Mouse (Mus musculus) v-Abl transformed pro-B cells (cell line): Measurements from ENCODE around the gene Gpm6b.

Experiments
- in situ Hi-C, 2 experiments: fragments of 400-800 bp; cut with MboI; formaldehyde crosslinking; loops; one replicate each; pipeline ENCODE4 v1.15.1; 2025; ENCODE audit not compliant: unreplicated experiment in 2 of 2

The Gpm6b gene

DNA sequence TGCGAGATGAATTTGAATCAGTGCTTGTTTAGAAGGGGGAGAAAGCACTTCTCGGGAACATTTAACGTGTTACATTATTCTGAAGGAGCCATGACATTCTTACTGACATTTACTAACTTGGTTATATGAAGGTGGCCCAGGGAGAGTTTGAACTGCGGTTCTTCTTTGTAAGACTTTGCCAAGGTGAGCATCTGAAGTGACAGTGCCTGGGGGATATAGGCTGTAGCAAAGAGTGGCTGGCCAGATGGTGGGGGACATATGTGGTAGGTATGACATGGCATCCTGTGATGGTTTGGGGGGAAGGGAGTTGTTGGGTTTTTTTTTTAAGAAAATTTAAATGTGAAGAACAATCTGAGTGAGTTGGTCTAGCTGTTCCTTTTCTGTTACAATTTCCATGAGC lies 109.9 kb downstream of the Gpm6b start:
- in situ Hi-C loops = no loop called here

- in situ Hi-C loops = loop anchor here (5.0 to 25.0 kb wide), 7 partner anchors 44 to 1814 kb away; partner anchors contain the start of gene Gemin8 (in 1 of the 2)
Observed at GRCm38 (mm10) chrX:166351790-166352189, 113.1 kb downstream of the Gpm6b start.

DNA sequence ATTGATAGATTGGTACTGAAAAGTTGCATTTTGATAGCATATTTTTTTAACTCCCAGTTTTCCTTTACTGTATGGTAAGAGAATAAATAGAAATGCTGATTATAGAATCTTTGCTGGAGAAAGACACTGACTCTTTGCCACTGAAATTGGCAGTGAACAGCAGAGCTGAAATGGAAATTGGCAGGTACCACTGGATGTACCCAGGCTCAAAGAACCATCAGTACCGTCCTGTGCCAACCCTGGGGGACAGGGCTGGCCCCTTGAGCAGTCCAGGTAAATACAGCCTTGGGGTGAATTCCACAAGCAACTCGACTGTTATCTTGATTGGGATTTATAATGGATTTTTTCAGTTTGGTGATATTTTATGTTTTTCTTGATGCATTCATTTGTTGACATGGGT lies 114.7 kb downstream of the Gpm6b start:
- in situ Hi-C loops = loop anchor here (5.0 to 25.0 kb wide), 7 partner anchors 46 to 1816 kb away; partner anchors contain the start of gene Gemin8 (in 1 of the 2)

GRCm38 (mm10) chrX:166354913-166355312 lies 116.2 kb downstream of the Gpm6b start:
- in situ Hi-C loops = loop anchor here (5.0 to 25.0 kb wide), 7 partner anchors 48 to 1818 kb away; partner anchors contain the start of gene Gemin8 (in 1 of the 2)

GRCm38 (mm10) chrX:166356276-166356675 lies 117.6 kb downstream of the Gpm6b start:
- in situ Hi-C loops = loop anchor here (10.0 to 25.0 kb wide), 3 partner anchors 299 to 1819 kb away; no protein-coding TSS in a partner anchor

DNA sequence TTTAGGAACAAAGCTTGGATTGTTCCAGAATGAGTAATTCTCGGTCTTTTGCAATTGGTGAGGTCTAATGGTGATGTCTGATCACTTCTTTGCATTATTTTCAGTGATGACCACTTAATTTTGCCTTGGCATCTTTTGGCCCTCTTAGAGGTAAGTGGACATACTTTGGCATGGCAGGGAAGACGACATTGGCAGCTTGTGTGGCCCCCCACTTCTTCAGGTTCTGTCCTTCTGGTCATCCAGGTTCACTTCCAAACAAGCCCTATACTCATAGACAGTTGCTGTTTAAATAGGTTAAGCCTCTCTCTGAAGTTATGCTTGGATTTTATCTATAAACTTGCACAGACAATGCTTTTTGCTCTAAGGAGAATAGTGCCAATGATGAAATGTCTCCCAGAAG lies 120.2 kb downstream of the Gpm6b start:
- in situ Hi-C loops = loop anchor here (10.0 to 25.0 kb wide), 3 partner anchors 296 to 1822 kb away; no protein-coding TSS in a partner anchor

DNA sequence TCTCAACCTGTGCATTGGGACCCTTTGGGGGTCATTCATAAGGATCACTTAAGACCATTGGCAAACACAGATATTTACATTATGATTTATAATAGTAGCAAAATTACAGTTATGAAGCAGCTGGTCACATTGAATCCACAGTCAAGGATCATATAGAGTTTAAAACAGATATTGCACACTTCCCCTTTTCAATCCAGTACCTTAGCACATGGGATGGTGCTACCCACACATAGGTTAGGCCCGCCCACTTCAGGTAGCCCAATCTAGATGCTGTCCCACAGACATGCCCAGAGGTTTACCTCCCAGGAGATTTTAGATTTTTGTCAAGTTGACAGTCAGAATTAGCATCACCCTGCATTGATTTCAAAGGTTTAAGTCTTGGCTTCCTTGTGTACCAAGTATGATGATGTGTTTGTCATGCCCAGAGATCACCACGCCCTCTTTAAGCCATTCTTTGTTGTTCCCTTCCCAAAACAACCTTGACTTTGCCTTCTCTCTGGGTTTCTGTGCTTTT lies 121.3 kb downstream of the Gpm6b start:
- in situ Hi-C loops = loop anchor here (10.0 to 25.0 kb wide), 3 partner anchors 295 to 1823 kb away; no protein-coding TSS in a partner anchor

GRCm38 (mm10) chrX:166360455-166360854 lies 121.7 kb downstream of the Gpm6b start:
- in situ Hi-C loops = loop anchor here (25.0 kb wide), 2 partner anchors 877 to 1823 kb away; no protein-coding TSS in a partner anchor

DNA sequence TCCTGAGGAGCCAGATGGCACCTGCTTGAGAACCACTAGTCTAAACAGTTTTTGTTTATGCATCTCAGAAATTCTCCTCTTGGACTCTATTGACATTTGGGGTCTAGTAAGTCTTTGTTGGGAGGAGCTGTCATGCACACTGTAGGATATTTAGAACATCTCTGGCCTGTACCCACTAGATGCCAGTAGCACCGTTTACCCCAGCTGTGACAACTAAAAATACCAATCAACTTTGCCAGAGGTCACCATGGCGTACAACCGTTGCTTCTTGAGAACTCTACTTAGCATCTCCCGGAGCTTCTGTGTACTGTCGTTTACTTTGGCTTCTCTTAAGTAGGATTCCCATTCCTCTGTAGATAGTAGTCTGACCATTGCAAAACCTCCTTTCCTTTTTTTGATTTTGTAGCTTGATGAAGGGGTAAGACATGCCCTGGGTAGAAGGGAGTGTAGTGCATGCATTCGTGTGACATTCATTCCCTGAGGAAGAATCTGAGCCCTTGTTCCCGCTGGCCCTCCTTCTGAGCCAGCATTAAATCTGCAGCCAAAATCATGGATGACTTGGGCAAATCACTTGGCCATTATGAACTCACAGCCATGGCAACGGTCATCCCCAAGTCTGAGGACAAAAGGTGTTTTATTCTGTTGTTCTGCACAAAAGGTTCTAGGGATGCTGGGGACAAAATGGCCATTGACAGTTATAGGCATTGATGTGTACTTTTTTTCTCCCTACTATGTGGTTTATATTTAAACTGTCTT lies 126.9 kb downstream of the Gpm6b start:
- in situ Hi-C loops = loop anchor here (25.0 kb wide), 2 partner anchors 872 to 1828 kb away; no protein-coding TSS in a partner anchor

DNA sequence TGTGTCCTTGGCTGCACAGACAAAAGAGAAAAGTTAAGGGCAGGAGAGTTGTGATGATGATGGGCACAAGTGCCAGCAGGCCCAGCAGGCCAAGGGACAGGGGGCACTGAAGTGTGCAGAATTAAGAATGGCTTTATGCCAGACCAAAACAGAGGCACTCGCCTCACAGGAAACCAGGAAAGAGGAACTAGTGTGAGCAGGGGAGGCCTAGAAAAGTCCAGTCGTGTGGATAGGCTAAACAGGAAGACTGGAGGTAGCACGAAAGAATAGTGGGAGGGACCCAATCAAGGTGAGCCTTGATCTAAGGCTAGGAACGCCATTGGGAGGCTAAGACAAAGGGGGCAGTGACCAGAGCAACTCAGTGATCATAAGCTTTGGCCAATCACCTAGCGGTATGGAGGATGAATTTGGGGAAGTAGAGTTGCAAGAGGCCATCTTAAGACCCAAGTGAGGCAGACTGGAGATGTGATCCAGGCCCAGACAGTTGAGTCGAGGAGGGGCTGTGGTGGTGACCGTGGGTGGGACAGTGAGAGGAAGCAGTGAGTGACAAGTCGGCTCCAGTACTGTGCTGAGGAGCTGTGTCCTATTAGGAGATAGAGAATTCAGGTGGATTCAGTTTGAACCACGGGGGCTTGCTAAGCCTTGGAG lies 138.1 kb downstream of the Gpm6b start:
- in situ Hi-C loops = no loop called here

DNA sequence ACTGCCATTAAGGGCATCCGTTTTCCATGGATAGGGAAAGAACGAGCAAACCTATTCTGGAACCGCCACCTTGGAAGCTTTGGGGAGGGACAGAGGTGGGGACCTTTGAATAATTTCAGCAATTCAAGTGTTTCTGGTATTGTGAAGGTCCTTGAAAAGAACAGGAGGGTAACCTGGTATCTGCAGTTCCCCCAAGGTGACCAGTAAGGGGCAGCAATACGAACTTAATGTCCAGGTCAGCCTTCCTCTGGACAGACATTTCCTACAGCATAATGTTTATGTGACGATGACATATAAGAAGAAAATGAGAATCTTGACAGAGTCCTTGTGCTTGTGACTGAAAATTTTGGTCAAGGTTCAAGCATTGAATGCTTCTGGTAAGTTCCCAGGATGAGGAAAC lies 139.9 kb downstream of the Gpm6b start:
- in situ Hi-C loops = no loop called here

GRCm38 (mm10) chrX:166383606-166384005 lies 144.9 kb downstream of the Gpm6b start:
- in situ Hi-C loops = no loop called here

- in situ Hi-C loops = no loop called here
Observed at GRCm38 (mm10) chrX:166384935-166385334, 146.2 kb downstream of the Gpm6b start.

GRCm38 (mm10) chrX:166386656-166387055 lies 147.9 kb downstream of the Gpm6b start:
- in situ Hi-C loops = no loop called here

DNA sequence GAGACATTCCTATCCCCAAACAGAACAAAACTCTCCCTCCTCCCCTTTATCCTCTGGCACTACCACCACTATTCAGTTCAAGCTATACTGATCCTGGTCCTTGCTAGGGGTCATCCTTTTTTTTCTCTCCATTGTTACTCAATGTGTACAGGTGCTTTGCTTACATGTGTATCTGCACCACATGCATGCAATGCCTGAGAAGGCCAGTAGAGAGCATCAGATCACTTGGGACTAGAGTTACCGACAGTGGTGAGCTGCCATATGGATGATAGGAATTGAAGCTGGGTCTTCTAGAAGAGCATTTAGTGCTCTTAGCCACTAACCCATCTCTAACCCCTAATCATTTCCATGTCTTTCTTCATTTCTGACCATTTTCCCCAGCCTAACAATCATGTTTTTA lies 155.0 kb downstream of the Gpm6b start:
- in situ Hi-C loops = no loop called here

- in situ Hi-C loops = no loop called here
Observed at GRCm38 (mm10) chrX:166407865-166408264, 169.2 kb downstream of the Gpm6b start.

DNA sequence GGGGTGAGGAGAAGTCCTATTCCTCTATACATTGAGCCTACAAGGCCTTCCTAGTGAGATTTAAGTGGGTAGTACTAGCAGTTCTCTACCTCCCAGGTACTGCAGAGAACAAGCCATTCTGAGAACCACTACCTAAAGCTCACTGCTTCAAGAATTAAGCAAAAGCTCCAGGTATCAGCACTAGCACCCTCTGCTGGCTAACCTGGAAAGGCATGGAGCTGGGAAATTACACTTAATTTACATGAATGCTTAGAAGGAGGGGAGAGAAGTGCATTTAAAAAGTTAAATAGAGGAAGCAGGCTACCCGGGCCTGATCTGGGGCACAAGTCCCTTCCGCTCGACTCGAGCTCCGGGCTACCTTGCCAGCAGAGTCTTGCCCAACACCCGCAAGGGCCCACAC lies 177.5 kb downstream of the Gpm6b start:
- in situ Hi-C loops = loop anchor here in 1 of 2 experiments (10.0 kb wide), 1 partner anchor 241 kb away; the partner anchor contains the start of gene Gemin8

DNA sequence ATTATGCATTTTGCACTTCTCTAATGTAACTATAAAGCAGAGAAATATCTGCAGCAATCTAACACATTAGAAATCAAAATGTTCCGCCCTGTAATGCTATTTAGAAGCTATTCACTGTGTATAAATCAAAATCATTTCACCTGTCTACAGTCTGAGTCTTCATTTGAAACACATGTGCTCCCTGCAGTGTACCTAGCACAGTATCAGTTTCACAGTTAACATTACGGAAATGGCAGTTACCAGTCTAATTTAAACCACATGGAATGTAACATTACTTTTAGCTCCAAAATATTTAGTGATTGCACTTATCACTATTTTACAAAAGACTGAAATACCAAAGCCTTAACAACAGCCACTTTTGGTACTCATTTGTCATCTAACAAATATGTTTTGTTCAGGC lies 196.1 kb downstream of the Gpm6b start:
- in situ Hi-C loops = loop anchor here (25.0 kb wide), 1 partner anchor 802 kb away; no protein-coding TSS in a partner anchor
